Mouse (Mus musculus): ENCODE data around the gene Mmp1b.
"Not testable (repeated sequence)": the region's sequence is repeated elsewhere in the genome, so short reads cannot be mapped to it uniquely, and the experiment has no call there.

The Mmp1b gene

GRCm38 (mm10) chr9:7387947-7388346 lies at the start of gene Mmp1b:
TSS of gene Mmp1b (minus strand) at chr9:7388047.
- DNase-seq (ENCODE audit: low spot score in 2 of 2) = no peak

DNA sequence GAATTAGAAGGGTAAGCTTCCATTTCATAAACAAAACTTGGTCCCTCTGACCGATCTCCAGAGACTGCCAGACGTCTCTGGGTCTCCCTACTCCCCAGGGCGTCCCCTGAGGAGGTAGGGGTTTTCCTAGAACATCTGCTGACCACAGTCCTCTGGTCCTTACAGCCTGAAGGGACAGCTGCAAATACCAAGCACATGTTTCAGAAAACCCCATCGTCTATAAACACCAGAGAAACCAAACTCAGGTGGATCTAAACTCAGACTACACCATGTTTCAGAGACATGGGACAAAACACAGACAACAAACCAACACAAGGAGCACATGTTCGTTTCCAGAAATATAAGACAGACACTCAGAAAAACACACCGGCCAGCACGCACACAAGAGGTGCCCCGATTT lies 8.7 kb upstream of the Mmp1b start:
- not testable (repeated sequence) for DNase-seq (ENCODE audit: low spot score in 2 of 2)

GRCm38 (mm10) chr9:7354535-7354934 lies 33.3 kb downstream of the Mmp1b start:
- DNase-seq (ENCODE audit: low spot score in 2 of 2) = no peak

DNA sequence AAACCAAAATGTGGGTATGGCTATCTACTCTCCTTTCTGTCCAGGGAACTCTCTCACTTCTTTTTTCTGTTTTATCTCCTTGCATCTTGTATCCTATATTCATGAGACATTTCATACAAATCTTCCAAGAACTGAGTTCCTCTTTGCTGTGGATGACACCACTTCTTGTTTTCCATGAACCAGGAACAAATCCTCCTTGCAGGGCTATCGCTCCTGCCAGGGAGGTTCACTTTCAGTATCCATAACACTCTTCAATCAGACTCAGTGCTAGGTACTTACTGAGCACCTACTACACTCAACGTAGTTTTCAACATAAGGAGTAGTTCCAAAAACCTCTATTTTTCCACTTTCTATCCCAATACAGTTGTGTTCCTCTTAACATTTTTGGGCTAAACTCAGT lies 42.3 kb downstream of the Mmp1b start:
- no peak for DNase-seq (ENCODE audit: low spot score in 2 of 2)

DNA sequence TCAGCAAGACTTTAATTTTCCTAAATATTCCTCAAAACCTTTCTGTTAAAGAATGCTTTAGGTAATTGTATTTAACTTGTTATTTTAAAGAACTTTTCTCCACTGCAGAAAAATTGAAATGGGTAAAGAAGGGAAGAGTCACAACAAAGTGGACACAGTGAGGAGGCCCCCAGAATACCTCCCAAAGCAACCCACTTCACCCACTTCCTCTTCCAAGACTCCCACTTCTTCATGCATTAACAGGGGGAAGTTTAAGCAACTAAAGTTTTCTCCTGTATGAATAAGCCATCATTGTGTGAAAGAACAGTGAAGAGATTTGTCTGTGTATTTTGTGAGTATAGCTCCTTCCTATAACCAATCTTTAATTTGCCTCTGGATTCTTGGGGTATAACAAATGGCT lies 43.7 kb downstream of the Mmp1b start, which contains the start of gene Mmp12:
TSS of gene Mmp12 (plus strand) at position 275 of the 400 bp plus-strand sequence.
- no peak for DNase-seq (ENCODE audit: low spot score in 2 of 2)

GRCm38 (mm10) chr9:7336740-7337483 lies 50.9 kb downstream of the Mmp1b start:
- DNase-seq (ENCODE audit: low spot score in 2 of 2) = no peak

- no peak for DNase-seq (ENCODE audit: low spot score in 2 of 2)
These were observed 51.8 kb downstream of the Mmp1b start for GRCm38 (mm10) chr9:7335766-7336680.

DNA sequence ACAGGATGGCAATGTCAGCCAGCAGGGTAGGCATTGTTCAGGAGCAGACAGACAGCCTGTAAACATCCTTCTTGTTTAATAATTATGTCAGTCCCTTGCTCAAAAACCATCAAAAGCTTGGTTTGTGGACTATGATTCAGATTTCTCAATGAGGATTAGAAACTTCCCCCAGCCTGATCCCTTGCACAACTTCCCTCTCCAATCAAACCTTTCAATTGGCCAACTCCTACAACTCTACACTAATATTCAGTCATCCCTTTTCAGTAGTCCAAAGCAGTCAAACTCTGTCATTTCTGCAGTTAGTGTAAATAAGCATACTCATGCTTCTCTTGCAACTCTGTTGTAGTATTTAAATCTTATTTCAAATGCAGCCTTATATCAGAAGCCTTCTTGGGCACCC lies 56.0 kb downstream of the Mmp1b start:
- no peak for DNase-seq (ENCODE audit: low spot score in 2 of 2)

Data from urinary bladder, postnatal 4 days (tissue).